Comparison of ENCODE assay signal across 8 mouse cellular contexts in genomic region chr10:9012829-9013548, GRCm38 (mm10).
DNase-seq lines count a peak whose midpoint lies in the region; ATAC-seq lines count a peak whose summit lies in the region.

No protein-coding gene starts in this region.

- H3K4me2 ChIP-seq in forebrain, embryonic 11.5 days (ENCODE audit: low read depth, low read length, severe bottlenecking): no peak overlapping the region

- no peak overlapping the region for H3K27ac ChIP-seq in forebrain, embryonic 11.5 days (ENCODE audit: low read depth, low read length)

- H3K9me3 ChIP-seq in forebrain, embryonic 11.5 days (ENCODE audit: control insufficient read depth, low read length): no peaks in the 10 kb centered on the region

- H3K27me3 ChIP-seq in forebrain, embryonic 11.5 days (ENCODE audit: control insufficient read depth, insufficient read depth, low read length): no peaks in the 10 kb centered on the region

- H3K9ac ChIP-seq in forebrain, embryonic 11.5 days (ENCODE audit: low read length): no peak overlapping the region

- H3K36me3 ChIP-seq in forebrain, embryonic 11.5 days (ENCODE audit: control insufficient read depth, insufficient read depth, low read length): no peaks in the 10 kb centered on the region

- H3K4me3 ChIP-seq in forebrain, embryonic 11.5 days (ENCODE audit: low read depth, low read length): no peak overlapping the region

- DNase-seq in Muller cell, postnatal 12 days (ENCODE audit: inconsistent ontology term): peak; percentile 35
- peak; percentile 28 for DNase-seq in c-Kit-positive CD71-negative TER-119-negative erythroid progenitor cells, embryonic 14.5 days (ENCODE audit: low read depth)
- DNase-seq in forebrain, embryonic 11.5 days (ENCODE audit: low spot score): peak; percentile 87
- peak; percentile 47 to 64 for DNase-seq in layer of hippocampus, postnatal 14 days (ENCODE audit: low spot score in 2 of 2)
- peak; percentile 68 to 82 for DNase-seq in lung, postnatal 4 days
- peak; percentile 44 for DNase-seq in right cerebral cortex, adult 18-20 months
- DNase-seq in urinary bladder, postnatal 4 days (ENCODE audit: low spot score in 2 of 2): peak; percentile 60 to 80

- peak; percentile 67 for ATAC-seq in forebrain, embryonic 11.5 days (replicated peaks; ENCODE audit: low FRiP score)
- peak; percentile 53 to 74; a peak in 3 of 4 replicates for ATAC-seq in hematopoietic stem cell, adult 5-6 weeks (replicated peaks in 1 of 2; ENCODE audit: insufficient read depth in 1 of 2, low FRiP score in 2 of 2, low TSS enrichment in 1 of 2, low read depth in 1 of 2, poor library complexity in 2 of 2, severe bottlenecking in 2 of 2)

- WGBS in forebrain, embryonic 11.5 days: 38% methylated on average over 5 of the region's 5 CpGs

- H3K4me1 ChIP-seq in forebrain, embryonic 11.5 days (replicated peaks; ENCODE audit: control insufficient read depth, insufficient read depth, low read length): no peaks in the 10 kb centered on the region

Comparison
In these comparisons a context has a peak if more than half of its experiments do, and no peak if none do; other contexts are left out.
1. DNase-seq: peak in every context shown above with its lines; median percentile 87 in forebrain, embryonic 11.5 days; 75 in lung, postnatal 4 days; 70 in urinary bladder, postnatal 4 days; 56 in layer of hippocampus, postnatal 14 days; 44 in right cerebral cortex, adult 18-20 months; 35 in Muller cell, postnatal 12 days; 28 in c-Kit-positive CD71-negative TER-119-negative erythroid progenitor cells, embryonic 14.5 days.